Mouse (Mus musculus): ENCODE results near the gene St3gal3.

St3gal3 gene

GRCm38 (mm10) chr4:118134485-118135365 lies at the start of gene St3gal3:
St3gal3 (minus strand) TSS chr4:118134914.
- peak; percentile 98 for DNase-seq (ENCODE audit: low read depth, low spot score)

DNA sequence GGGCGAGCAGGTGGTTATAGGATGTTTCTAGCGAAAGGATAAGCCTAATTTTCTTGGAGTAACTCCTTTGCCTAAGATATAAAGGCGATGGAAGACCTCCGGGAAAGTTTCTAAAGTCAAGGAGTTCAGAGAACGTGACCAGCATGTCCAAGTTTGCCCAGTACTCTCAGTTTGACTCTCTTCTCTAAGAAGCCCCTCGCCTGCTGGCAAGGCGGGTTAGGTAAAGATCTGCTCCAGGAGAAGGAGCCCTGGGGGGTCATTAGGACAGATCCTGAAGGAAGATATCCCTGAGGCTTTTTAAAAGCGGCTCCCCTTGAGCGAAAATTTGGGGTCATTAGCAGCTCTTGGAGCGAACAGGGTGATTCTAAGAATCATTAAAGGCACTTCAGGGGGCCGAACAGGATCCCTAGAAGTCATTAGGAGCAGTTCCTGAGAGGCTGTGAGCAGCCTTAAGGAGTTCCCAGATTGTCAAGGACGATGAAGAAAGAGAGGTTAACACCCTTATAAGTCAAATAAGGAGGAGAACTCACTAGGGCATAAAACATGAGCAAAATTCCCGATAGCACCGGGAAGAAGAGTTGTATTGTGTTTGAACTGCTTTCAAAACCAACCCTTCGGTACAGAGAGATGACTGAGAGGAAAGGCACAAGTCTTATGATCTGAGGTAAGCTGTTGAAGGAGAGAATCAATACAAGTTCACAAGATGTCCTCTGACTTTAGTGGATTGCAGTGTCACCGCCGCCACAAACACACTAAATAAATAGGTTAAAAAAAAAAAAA lies 45.8 kb upstream of the St3gal3 start:
- DNase-seq (ENCODE audit: low read depth, low spot score): no peak

DNA sequence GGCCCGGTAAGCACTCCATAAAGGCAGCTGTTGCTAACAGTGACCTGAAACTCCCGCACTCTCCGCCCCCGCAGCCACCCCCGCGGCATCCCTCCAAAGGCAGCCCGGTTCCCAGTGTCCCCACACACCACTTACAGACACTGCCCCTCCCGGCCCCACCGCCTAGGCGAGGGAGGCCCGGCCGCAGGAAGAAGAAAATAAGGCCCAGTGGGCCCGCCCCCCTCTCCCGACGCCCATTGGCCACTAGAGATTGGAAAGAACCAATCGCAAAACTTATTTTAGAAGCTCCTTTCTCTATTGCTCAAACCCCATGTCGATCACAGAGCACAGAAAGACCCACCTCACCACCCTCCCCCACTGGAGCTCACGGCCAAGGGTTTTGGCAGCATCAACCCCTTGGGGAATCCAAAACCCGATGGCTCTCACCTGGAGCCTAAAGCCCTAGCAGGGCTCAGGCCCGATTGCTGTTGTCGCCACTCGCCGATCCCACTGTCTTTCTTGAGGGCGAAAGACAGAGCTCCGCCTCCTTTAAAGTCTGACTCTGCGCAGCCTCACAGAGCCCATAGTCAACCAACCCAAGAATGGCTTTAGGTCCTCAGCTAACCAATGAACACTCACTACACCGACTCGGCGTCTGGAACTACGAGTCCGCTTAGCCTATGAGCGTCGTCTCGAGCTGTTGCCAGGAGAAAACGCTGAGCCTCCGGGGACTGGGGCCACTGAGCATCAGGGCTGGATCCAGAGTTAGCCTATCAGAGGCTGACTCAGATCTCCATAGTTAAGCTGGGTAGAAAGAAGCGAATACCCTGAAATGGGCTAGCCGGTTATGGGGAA lies 45.0 kb upstream of the St3gal3 start, which contains the start of gene Kdm4a:
Gene Kdm4a, minus strand, starts transcription at position 577 of the 834 bp plus-strand sequence.
- DNase-seq (ENCODE audit: low read depth, low spot score): peak; percentile 99

DNA sequence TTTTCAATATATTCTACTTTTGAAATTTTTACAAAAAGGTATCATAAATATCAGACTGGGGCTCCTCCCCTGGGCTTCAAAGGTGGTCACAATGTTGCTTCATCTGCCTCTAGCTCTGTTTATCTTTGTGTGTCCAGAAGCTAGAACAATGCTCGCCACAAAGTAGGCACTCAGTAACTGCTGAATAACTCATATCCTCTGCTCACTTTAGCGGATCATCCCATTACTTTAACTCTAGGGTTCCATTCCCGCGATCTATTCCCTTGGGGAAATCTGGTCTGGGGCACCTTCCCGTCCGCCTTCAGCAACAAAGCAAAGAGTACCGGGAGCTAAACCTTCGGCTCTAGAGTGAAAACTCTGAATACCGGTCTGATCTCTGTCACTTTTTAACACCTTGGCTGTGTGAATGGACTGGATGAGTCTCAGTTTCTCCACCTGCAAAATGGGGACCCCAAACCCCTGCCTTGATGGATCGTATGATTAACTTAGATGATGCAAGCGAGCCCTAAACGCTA lies 44.3 kb upstream of the St3gal3 start:
- DNase-seq (ENCODE audit: low read depth, low spot score): no peak

GRCm38 (mm10) chr4:118172461-118172860 lies 37.7 kb upstream of the St3gal3 start:
- DNase-seq (ENCODE audit: low read depth, low spot score): no peak

DNA sequence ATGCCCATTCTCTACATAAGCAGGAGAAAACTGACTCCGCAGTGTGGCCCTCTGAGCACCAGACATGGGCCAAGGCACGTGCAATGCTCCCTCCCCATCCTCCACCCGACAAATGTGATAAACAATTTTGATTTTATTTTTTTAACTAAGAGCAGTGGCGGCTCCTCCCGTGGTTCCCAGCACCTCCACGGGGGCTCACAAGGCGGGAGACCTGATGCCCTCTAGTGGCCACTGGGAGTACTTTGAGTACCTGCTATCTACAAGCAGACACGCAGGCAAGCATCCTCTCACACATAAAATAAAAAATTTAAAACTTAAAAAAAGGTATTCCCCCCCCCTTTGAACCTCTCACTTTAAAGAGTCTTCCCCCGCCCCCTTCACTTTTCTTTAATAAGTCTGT lies 36.3 kb upstream of the St3gal3 start:
- DNase-seq (ENCODE audit: low read depth, low spot score): peak; percentile 84

GRCm38 (mm10) chr4:118162123-118162522 lies 27.4 kb upstream of the St3gal3 start:
- no peak for DNase-seq (ENCODE audit: low read depth, low spot score)

DNA sequence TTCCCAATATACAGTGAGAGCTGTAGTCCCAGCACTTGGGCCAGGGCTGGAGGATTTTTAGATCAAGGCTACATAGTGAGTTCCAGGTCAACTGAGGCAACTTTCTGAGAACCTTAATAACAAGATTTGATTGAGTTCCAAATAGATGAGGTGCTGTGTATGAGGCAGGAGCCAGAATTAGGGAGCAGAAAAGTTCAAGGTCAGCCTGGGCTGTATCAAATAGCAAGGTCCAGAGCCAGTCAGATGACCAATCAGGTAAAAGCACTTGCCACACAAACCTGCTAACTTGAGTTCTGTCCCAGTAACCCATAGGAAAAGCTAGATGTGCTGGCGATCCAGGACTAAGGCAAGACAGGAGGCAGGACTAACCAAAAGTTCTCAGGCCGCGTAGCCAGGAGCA lies 23.0 kb upstream of the St3gal3 start:
- no peak for DNase-seq (ENCODE audit: low read depth, low spot score)

GRCm38 (mm10) chr4:118156559-118156958 lies 21.8 kb upstream of the St3gal3 start:
- no peak for DNase-seq (ENCODE audit: low read depth, low spot score)

GRCm38 (mm10) chr4:118154889-118155288 lies 20.2 kb upstream of the St3gal3 start:
- no peak for DNase-seq (ENCODE audit: low read depth, low spot score)

DNA sequence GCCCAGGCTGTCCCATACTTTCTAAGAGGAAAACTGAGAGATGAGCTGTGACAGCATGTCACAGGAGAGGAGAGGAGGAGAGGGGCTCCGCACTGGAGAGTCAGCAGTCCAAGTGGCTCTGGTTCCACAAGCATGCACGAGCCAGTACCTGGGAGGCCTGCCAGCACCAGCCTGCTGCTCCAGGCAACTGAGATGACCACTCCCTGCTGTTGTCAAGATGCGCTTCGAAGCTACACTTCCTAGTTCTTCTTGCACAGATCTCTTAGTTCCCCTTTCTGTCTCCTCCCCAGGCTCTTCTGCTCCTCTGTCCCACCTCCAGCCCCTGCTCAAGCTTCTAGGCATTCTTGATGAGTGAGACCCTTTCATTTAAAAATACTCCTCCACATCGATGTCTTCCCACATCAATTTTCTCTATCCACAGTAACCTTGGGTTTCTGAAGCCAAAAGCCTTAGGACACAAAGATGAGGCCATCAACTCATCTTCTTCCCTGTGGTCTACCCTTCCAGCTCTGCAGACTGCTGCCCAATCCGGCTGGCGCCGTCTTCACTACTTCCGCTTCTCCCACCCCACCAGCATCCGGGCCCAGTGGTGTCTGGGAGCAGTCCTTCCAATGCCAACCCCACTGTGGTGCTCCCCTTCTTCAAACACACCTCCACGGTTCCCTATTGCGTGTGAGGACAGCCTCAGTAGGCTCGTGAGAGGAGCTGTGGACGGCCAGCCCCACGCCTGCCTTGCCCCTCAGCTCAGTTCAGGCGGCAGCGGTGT lies 17.5 kb upstream of the St3gal3 start:
- DNase-seq (ENCODE audit: low read depth, low spot score): no peak

- DNase-seq (ENCODE audit: low read depth, low spot score): no peak
Observed at GRCm38 (mm10) chr4:118150804-118151203, 16.1 kb upstream of the St3gal3 start.

- DNase-seq (ENCODE audit: low read depth, low spot score): no peak
Observed at GRCm38 (mm10) chr4:118149956-118150680, 15.4 kb upstream of the St3gal3 start.

DNA sequence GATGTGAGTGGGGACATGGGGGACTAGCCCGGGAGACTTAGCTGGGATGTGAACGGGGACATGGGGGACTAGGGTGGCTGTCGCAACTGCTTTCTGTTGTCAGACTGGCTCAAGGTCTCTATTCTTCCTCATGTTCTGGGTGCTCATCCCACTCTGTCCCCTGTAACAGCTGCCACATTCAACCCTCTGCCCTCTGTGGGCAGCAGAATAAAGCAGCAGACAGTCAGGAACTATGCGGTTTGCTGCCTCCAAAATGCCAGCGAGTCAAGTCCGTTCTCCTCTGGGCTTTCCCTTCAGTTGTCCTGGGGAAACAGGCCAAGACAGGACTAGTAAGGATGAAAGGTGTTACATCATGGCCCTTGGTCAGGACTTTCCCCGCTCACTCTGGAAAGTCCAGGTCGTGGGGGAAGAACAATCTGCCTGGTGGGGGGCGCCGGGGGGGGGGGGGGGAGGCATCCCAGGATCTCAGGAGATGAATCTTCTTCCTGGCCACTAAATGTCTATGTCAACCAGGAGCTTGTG lies 14.4 kb upstream of the St3gal3 start:
- no peak for DNase-seq (ENCODE audit: low read depth, low spot score)

- no peak for DNase-seq (ENCODE audit: low read depth, low spot score)
Observed at GRCm38 (mm10) chr4:118148317-118148687, 13.6 kb upstream of the St3gal3 start.

DNA sequence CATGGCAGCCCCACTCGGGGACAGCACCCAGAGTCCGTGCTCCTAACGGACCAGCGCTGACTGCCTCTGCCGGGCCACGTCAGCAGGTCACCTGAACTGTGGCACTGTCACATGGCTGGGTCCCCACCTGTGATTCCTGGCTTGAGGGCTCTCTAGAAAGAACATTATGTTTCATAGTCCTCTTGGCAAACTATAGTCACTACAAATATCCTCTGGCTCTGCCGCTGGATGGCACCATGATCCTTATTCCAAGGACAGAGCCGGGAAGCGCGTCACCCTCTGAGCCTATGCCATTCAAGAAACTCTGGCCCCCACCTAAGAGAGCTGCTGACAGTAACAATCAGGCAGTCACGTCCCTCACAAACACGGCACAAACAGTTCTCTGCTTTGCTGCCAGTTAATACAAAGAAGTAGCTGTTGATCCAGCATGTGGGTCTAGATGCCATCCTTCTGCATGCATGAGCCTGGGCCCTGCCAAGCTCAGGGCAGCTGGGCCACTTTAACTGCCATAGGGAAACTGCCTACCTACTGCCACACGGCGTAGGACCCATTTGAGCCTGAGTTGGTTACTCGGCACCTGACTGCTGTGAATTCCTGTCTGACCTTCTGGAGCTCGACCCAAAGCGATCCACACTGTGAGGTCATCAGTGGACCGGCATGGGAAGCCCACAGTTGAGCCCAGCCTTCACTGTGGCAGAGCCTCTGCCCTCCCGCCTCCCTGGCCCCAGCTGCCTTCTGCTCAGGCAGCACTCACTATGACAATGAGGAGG lies 13.0 kb upstream of the St3gal3 start:
- no peak for DNase-seq (ENCODE audit: low read depth, low spot score)

DNA sequence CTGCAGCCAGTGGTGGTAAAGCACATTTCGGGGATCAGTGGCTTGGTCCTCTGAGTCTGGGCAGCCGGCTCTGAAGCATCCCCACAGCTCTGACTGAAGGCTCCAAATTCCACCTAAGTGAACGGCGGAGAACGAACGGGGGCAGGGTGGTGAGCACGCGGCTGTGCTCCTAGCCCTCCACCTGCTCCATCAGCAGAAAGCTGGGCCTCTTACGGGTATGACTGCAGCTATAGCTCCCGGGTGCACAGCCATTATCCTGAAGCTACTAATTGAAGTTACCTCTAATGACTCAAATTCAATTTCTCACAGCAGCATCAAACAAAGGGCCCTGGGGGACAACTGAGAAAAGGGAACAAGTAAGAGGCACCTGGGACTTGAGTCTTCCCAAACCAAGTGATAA lies 12.4 kb upstream of the St3gal3 start:
- DNase-seq (ENCODE audit: low read depth, low spot score): no peak

DNA sequence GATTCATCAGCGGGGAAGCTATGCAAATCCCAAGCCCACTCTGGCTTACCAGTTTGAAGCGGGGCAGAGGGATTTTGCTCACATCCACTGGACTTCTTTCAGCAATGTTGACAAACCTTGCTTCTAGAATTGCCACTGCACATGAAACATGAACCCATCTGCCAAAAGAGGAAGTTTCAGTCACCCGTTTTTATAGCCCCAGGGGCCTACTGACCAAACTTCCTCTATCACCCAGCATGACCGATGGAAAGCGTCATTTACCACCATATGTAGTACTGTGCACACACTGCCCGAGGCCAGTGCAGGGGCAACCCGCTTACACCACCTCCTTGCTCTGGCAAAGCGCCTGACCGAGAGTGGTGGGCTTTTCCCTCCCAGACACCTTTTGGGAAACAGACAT lies 9.6 kb upstream of the St3gal3 start:
- no peak for DNase-seq (ENCODE audit: low read depth, low spot score)

- no peak for DNase-seq (ENCODE audit: low read depth, low spot score)
Observed at GRCm38 (mm10) chr4:118143679-118144078, 9.0 kb upstream of the St3gal3 start.

Data from ZHBTc4 (cell line).